Mouse (Mus musculus) forelimb bud, embryonic 11.5 days (tissue): ENCODE measurements around the gene Polr3e.
"Not testable (repeated sequence)": the region's sequence is repeated elsewhere in the genome, so short reads cannot be mapped to it uniquely, and the experiment has no call there.

Source experiments
- DNase-seq: peaks from one replicate; pipeline ENCODE4 v3.0.0-alpha.2; 2012; ENCODE audit warnings: low read depth, low spot score

Polr3e gene

DNA sequence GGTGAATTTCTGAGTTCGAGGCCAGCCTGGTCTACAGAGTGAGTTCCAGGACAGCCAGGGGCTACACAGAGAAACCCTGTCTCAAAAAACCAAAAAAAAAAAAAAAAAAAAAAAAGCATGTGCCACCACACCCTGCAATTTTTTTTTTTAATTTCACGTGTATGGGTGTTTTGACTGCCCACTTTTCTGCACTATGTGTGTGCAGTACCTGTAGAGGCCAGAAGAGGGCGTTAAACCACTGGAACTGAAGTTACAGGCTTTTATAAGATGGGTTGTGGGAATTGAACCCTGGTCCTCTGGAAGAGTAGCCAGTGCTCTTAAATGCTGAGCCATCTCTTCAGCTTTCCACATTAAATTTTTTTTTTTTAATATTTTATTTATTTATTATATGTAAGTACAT, 7.4 kb upstream of the Polr3e start:
- not testable (repeated sequence) for DNase-seq

DNA sequence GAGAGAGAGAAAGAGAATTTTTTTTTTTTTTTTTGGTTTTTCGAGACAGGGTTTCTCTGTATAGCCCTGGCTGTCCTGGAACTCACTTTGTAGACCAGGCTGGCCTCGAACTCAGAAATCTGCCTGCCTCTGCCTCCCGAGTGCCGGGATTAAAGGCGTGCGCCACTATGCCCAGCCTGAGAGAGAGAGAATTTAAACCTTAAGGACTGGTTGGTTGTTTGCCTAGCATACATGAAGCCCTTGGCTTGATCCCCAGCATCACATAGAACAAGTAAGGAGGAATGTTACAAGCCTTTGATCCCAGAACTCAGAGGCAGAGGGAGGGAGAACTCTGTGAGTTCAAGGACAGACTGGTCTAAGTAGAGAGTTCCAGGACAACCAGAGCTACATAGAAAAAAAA, 6.3 kb upstream of the Polr3e start:
- DNase-seq, result not testable (repeated sequence)

DNA sequence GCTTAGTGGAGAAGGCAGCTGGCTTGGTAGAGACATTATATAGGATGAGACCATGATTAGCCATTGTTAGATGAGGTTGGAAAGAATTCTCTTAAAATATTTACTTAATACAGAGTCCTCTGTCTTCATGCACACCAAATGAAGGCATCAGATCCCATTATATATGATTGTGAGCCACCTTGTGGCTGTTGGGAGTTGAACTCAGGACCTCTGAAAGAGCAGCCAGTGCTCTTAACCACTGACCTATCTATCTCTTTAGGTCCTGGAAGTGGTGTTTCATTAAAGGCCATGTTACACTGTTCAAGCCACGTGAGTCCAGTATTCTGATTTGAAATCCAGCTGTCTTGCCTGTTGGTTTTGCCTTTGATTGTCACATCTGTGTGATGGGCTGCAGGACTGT, 4.2 kb upstream of the Polr3e start:
- no peak for DNase-seq

DNA sequence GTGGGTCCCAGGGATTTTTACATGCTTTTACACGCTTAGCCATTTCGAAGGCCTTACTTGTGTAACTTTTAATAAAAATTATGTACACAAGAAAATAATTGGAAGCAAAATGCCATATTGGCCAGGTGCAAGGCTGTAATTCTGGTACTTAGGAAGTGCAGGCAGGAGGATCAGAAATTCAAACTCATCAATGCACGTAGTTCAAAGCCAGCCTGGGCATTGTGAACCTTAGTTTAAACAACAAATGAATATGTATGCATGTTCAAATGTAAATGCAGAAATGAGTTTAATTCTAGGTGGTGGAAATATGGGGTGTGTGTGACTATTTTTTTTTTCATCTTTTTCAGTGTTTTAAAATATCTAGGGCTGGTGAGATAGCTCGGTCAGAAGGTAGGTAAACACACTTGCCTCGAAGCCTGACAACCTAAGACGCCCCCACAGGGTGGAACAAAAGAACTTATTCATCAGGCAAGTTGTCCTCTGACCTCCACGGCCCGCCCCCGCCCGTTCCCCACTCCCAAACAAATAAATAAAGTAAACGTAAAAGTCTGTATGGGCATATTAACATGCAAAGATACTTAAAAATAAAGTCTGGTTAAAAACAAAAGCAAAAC, 1.2 kb upstream of the Polr3e start:
- no peak for DNase-seq

- no peak for DNase-seq
Measured at GRCm38 (mm10) chr7:120917279-120917591, 309 bp upstream of the Polr3e start.

GRCm38 (mm10) chr7:120918526-120918962, 1.0 kb downstream of the Polr3e start:
- DNase-seq, result peak; percentile 91

GRCm38 (mm10) chr7:120933110-120933509, 15.6 kb downstream of the Polr3e start:
- DNase-seq, result no peak

GRCm38 (mm10) chr7:120933680-120934195, 16.2 kb downstream of the Polr3e start:
- DNase-seq, result no peak

DNA sequence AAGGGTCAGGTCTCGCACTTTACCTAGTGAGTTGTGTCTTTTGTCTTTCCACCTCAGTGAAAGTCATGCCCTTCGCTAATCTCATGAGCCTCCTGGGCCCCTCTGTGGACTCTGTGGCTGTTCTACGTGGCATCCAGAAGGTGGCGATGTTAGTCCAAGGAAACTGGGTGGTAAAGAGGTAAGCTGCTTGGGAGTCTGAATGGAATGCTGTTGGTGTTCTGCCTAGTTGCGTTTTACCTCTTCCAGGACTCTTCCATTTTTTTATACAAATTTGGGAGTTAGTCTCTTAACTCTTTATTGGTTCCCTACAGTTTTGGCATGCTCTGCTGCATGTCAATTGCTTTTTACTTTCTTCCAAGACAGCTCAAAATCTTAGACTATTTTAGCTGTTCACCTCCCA, 17.2 kb downstream of the Polr3e start:
- peak; percentile 64 for DNase-seq

DNA sequence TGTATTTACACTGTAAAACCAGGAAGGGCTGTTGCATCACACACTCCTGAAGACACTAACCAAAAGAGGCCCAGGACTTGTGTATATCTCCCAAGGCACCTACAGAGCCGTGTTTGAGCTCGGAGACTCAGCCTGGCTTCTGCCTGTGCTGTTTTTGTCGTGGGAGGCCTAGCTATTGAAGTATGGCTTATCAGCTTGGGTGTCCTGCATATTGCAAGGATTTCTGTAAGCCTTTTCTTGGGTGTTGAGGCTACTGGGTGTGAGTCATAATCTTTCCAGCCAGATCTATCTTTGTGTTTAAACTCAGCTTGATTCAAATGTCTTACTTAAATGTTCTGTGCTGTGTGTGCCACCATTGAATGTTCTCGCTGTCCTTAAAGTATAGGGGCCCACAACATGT, 19.0 kb downstream of the Polr3e start:
- DNase-seq, result no peak

DNA sequence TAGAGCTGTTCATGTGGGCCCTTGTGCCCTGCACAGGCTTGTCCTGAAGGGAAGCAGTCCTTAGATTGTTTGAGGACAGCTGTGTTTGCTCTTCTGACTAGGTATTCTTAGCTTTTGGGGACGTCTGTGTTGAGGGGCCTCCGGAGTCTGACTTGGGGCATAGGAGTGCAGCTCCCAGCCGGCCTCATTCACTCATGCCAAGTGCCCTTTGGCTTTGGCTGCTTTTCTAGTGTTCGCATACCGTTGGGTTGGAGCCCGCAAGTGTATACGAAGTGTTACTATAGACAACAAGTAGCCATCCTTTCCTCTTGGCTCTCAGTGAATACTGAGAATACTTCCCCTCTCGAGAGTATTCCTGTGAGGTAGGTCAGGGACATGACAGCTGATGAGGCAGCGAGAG, 20.7 kb downstream of the Polr3e start:
- no peak for DNase-seq

DNA sequence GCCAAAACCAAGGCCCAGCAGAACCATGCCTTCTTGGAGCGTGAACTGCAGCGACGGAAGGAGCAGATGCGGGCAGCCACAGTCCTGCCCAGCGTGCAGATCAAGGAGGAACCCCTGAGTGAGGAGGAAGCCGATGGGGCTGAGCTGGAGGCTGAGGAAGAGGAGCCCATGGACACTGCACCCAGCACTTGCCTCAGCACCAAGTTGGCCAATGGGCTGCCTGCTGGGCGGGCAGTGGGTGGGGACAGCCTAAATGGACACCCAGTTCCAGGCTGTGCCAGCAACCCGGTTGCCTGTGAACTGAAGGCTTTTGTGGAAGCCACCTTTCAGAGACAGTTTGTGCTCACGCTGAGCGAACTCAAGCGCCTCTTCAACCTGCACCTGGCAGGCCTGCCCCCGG, 22.8 kb downstream of the Polr3e start:
- DNase-seq, result no peak

DNA sequence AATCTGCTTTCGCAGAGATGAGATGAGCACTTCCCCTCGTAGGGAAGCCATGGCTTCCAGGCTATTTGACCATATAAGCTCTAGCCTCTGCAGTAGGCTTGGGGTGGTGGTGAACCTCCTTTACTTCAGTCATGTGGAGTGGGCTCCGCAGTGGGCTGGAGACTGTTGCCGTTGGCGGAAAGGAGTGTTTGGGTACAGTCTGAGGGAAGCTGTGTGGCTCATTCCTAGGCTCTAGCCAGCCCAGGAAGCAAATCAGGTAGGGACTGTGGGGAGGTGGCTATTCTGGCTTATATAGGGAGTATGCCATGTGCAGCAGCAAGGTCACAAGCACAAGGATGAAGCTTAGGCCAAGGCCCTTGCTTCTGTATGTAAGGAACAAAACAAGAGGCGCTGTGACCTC, 23.7 kb downstream of the Polr3e start:
- no peak for DNase-seq

DNA sequence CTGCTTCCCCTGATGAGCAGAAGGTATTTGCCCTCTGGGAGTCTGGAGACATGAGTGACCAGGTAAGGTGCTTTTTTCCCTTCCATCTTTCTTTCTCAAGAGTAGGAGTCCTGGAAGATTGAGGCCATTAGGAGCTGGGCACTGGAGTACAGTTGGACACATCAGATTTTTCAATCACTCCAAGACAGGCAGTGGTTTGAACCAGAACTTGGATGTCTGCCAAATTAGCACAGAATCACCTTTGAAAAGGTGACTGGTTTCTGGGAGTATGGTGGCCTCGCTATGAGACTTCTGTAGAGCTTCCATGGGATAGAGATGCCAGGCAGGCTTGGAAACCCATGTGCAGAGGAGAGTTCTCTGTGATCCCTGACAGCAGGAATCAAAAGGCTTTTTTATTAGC, 25.0 kb downstream of the Polr3e start:
- DNase-seq, result no peak

DNA sequence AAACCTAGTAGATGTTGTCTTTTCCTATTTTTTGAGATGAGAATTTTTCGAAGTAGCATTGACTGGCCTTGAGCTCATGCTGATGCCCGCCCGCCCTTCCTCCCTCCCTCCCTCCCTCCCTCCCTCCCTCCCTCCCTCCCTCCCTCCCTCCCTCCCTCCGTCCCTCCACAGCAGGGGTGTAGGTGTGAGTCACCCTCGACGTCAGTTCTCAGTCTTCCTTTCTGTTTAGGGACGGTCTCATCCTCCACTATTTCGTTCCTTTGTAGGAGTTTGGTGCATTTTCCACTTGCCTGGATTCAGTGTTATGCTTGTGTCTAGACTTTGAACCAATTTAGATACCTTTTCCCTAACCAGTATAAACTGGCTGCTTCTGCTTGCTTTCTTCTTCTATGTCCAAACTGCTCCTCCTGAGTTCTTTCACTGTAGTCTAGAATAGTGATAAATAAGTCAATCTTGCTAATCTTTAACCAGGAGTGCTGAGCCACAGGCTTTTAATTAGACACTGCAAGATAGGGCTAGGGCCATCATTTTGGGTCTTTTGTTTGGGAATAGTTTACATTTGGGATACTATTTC, 26.5 kb downstream of the Polr3e start:
- no peak for DNase-seq

- DNase-seq, result not testable (repeated sequence)
Measured at GRCm38 (mm10) chr7:120953591-120953990, 36.0 kb downstream of the Polr3e start.

DNA sequence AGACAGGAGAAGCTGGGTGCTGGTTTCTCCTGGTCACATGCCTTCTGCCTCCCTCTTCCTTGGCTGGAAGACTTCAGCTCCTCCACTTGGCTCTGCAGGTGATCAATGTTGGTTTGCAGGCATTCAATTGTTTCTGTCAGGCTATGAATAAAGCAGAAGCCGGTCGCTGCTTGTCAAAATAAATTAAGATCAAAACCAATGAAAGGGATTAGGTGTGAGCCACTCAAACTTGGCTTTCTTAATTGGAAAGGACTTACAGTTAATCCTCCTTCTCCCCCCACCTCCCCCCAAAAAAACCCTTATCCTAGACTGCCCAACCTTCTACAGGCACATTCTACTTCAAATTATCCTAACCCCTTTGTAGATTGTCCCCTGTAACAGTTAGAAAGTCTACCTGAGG, 42.6 kb downstream of the Polr3e start:
- DNase-seq, result no peak

DNA sequence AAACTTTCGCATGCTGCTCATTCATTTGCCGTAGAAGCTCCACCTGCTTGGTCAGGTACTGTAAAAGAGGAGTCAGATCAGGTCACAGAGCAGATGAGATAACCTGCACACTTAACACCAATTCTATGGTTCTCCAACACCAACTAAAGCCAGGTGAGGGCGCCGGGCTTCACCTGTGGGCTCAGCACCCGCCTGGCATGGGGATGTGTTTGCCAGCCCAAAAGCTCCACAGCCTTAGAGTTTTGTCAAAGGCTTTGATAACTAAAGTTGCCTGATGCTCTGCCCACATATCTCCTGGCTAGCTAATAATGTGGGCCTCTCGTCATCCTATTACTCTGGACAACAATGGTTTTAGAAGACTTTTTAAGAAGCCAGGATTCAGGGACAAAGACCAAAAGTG, 43.1 kb downstream of the Polr3e start:
- DNase-seq, result no peak

DNA sequence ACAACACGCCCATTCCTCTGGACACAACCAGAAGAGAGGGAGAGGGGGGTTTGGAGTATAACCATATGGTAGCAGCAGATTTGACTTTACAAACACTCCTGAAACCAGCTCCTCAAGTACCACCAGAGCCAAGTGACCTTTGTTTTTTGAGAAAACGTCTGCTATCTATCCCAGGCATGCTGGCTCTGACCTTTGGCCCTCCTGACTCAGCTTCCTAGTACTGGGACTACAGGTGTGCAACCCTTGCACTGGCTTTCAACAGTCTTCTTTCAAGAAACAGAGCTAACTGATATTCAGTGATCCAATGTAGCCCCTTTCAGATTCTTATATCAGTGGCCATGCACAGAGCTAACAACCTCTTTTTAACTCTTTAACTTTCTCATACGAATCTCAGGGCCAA, 44.3 kb downstream of the Polr3e start:
- no peak for DNase-seq

DNA sequence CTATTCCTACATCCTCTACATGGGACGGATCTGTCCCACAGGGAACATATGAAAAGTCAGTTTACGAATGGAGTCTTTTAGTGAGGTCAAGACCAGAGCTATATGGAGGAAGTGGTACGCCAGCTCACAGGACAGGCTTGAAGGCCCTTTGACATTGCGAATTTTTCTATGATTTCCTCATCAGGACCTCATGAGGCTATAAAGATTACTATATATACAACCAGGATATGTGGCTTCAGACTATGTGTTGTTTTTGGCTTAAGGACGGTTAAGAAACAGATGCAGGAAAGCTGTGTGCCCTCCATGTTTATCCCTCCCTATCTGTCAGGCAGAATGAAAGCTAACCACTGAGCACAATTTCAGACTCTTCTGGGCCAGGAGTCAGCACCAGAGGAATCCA, 45.6 kb downstream of the Polr3e start:
- DNase-seq, result no peak

GRCm38 (mm10) chr7:120969221-120969620, 51.7 kb downstream of the Polr3e start:
- no peak for DNase-seq

DNA sequence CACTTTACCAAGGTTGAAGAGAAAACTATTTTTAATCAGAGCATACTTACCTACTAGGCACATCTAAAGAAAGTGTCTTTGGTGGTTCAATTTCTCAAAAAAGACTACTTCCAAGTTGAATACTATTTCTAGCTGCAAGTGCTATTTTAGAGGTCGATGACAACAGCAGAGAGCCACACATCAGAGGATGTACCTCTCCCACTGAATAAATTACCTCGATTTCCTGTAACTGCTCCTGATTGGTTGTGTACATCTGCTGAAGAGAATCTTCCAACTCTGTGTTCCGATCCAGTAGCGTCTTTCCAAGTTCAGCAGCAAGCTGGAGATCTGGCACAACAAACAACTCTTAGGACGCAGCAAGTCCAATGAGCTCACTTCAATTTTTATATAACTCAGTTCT, 52.6 kb downstream of the Polr3e start:
- no peak for DNase-seq

- DNase-seq, result not testable (repeated sequence)
Measured at GRCm38 (mm10) chr7:120972471-120972870, 54.9 kb downstream of the Polr3e start.

- DNase-seq, result no peak
Measured at GRCm38 (mm10) chr7:120974001-120974400, 56.5 kb downstream of the Polr3e start.
